Mouse (Mus musculus) kidney, embryonic 14.5 days (tissue): ENCODE results near the gene Nmt2. TPM values are rescaled to one million over a fixed set of nuclear protein-coding genes. Genes with fewer than 3 reads are reported as not detected.

Source experiments
- ATAC-seq: fragments of 200-750 bp; cut with Nextera tagmentation; 2 replicates; pipeline ENCODE4 v1.8.0; 2017; ENCODE audit warnings: moderate number of reproducible peaks, mild to moderate bottlenecking, moderate TSS enrichment, moderate library complexity; ENCODE audit not compliant: low FRiP score, low TSS enrichment
- H3K27ac ChIP-seq: fragments of 300-500 bp; sonication (generic); 2 replicates; pipeline ENCODE4 v1.5.1; 2014; ENCODE audit warnings: low read depth, mild to moderate bottlenecking, low read length, moderate library complexity, mixed read lengths
- H3K27me3 ChIP-seq: fragments of 300-500 bp; sonication (generic); 2 replicates; pipeline ENCODE4 v1.6.1; 2014; ENCODE audit warnings: mild to moderate bottlenecking, low read length; ENCODE audit not compliant: control insufficient read depth, insufficient read depth
- H3K36me3 ChIP-seq: fragments of 300-500 bp; sonication (generic); 2 replicates; pipeline ENCODE4 v1.6.1; 2014; ENCODE audit warnings: low read length, mixed read lengths; ENCODE audit not compliant: control insufficient read depth, insufficient read depth
- H3K4me1 ChIP-seq: fragments of 300-500 bp; sonication (generic); 2 replicates; pipeline ENCODE4 v1.6.1; 2014; ENCODE audit warnings: low read length, mixed read lengths; ENCODE audit not compliant: control insufficient read depth, insufficient read depth
- H3K4me2 ChIP-seq: fragments of 300-500 bp; sonication (generic); replicated peaks from 2 replicates; pipeline ENCODE4 v1.6.1; 2014; ENCODE audit warnings: low read depth, mild to moderate bottlenecking, low read length
- H3K4me3 ChIP-seq: fragments of 300-500 bp; sonication (generic); 2 replicates; pipeline ENCODE4 v1.5.1; 2014; ENCODE audit warnings: mild to moderate bottlenecking, low read length
- H3K9ac ChIP-seq: fragments of 300-500 bp; sonication (generic); 2 replicates; pipeline ENCODE4 v1.6.1; 2014; ENCODE audit warnings: low read depth, mild to moderate bottlenecking, low read length, moderate library complexity
- H3K9me3 ChIP-seq: fragments of 300-500 bp; sonication (generic); 2 replicates; pipeline ENCODE4 v1.6.1; 2016; ENCODE audit warnings: low read length; ENCODE audit not compliant: control insufficient read depth
- WGBS: fragments of 180-500 bp; shearing (Covaris S2); extraction: QIAGEN DNeasy Blood & Tissue Kit; methylation state at CpG from one replicate; pipeline ENCODE4 v1.1.7; 2014; 5-methylcytosine and 5-hydroxymethylcytosine counted together
- polyA plus RNA-seq: library from polyadenylated mRNA; unstranded; fragments of >200 nt; fragmentation: Nextera tagmentation; extraction: Ambion mirVana; gene quantifications from 2 replicates; pipeline ENCODE4 v1.2.1, GENCODE M21; 2014

Nmt2 gene
- polyA plus RNA-seq, 1 experiment from 2014 or later = 52.1 TPM

DNA sequence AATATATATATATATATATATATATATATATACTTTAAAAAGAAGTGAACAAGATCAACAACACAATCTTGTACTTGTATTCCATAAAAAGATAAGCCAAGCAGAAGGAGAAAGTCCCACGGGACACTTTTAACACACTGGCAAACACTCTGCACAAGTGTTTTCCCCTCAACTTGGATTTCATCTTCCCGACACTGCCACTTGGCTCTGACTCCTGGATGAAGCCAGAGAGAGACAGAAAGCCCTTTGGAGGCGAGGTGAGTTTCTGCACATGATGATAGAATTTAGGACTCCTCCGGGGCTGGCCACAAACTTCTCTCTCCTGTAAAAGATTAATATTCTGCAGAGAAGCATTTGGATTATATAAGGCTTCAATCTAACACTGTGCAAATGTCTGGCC, 2.7 kb upstream of the Nmt2 start:
- WGBS = 86% methylated on average over 4 of the region's 4 CpGs
- Histone ChIP-seq H3K4me3 (no peak overlapping the region), H3K9me3 (no peaks in the 10 kb centered on the region), H3K27me3 (no peaks in the 10 kb centered on the region), H3K36me3 (no peaks in the 10 kb centered on the region), H3K4me2 (no peak overlapping the region), H3K9ac (no peak overlapping the region), H3K4me1 (0 out of 2 replicates have a peak, but pooled peaks cover 4% of the 10 kb centered on the region), H3K27ac (no peak overlapping the region)
- no peak for ATAC-seq

DNA sequence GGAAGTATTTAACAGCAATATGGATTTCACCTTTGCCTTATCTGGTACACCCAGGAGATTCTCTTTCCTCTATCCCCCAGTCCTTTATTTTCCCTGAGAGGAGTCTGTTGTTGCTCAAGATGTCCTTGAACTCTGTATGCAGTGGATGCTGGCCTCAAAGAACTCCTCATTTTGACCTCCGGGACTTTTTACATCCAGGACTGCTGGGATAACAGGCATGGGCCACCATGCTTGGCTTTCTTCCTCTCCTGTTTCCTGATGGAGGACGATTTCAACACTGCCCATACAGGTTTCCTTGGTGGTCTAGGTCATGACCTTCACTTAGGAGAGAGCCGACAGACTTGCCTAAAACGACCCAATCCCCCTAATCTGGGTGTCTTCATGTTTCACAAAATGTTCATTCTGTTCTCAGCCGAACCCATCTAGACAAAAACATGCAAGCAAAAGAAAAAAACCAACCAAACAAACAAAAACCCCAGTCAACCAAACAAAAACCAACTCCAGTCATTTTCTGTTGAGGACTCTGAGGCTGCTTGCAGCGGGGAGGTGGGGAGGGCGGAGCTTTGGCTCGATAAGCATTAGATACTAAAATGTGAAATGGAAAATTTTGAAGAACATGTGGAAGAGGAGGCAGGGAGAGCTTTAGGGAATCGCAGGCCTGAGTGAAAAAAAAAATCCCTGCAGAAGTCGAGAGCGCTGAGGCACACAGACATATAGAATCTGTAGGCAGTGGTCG, 978 bp upstream of the Nmt2 start:
- H3K9ac ChIP-seq = peak overlapping the region; percentile 37
- H3K27ac ChIP-seq = peak overlapping the region; percentile 68; the same call in 1 of the 2 replicates
- 0 out of 2 replicates have a peak, but pooled peaks cover 4% of the 10 kb centered on the region for H3K4me1 ChIP-seq
- H3K27me3 ChIP-seq = no peaks in the 10 kb centered on the region
- 8% methylated on average over 12 of the region's 12 CpGs for WGBS
- no peaks in the 10 kb centered on the region for H3K9me3 ChIP-seq
- ATAC-seq = peak; percentile 0
- H3K36me3 ChIP-seq = no peaks in the 10 kb centered on the region
- H3K4me2 ChIP-seq = peak overlapping the region; percentile 44
- H3K4me3 ChIP-seq = peak overlapping the region; percentile 62

DNA sequence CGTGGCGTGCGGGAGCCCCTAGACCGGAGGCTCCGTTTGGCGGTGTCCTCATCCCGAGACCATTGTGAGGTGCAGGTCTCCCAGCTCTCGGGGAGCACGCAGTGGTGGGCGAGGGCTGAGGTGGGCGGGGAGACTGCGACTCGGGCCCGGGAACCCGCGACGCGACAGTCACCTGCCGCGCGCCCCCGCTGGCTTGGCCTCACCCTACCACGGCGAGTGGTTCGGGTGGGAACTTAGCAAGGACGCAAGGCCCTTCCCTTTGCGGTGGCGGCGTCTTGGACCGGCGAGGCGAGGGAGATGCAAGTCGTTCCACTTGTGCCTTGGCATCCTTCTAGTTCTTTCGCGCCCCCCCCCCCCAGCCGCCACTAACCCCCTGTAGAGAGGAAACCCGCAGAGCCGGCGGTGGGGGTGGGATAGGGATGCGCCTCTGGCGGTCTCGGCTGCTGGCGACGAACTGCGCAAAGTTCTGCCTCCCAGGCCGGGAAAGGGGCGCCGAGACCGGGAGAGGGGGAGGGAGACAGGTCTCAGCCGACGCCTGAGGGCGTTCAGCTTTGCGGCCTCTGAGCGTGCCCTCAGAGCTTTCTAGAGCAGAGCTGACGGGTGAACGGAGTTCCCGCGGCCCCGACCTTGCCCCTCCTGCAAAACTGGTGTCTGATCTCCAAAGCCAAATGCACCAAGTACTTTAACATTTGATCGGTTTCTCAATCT, 615 bp downstream of the Nmt2 start:
- Histone ChIP-seq H3K4me3 (peak overlapping the region; percentile 62), H3K9ac (peak overlapping the region; percentile 70), H3K27ac (peak overlapping the region; percentile 69), H3K4me2 (peak overlapping the region; percentile 73), H3K9me3 (no peaks in the 10 kb centered on the region), H3K4me1 (0 out of 2 replicates have a peak, but pooled peaks cover 4% of the 10 kb centered on the region), H3K27me3 (no peaks in the 10 kb centered on the region), H3K36me3 (no peaks in the 10 kb centered on the region)
- WGBS = under 1% methylated on average over 54 of the region's 60 CpGs
- peak; percentile 9 for ATAC-seq

DNA sequence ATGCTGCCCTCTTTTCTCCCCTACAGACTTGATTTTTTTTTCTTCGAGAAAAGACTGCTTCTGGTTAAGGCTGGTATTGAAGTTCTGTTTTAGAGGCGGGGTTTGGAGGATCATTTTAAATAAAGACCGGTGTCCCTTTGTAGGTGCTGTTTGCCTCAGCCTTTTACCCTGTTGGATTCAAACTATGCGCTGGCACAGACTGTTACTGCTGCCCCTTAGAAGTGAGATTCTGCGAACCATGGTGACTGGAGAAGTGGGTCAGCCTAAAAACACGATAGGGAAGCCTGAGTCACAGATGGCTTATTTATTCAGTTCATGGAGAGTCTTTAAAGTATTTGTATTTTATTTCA, 1.1 kb downstream of the Nmt2 start:
- 0 out of 2 replicates have a peak, but pooled peaks cover 4% of the 10 kb centered on the region for H3K4me1 ChIP-seq
- peak overlapping the region; percentile 70 for H3K9ac ChIP-seq
- H3K36me3 ChIP-seq = no peaks in the 10 kb centered on the region
- 4% methylated on average over 6 of the region's 6 CpGs for WGBS
- no peaks in the 10 kb centered on the region for H3K9me3 ChIP-seq
- no peaks in the 10 kb centered on the region for H3K27me3 ChIP-seq
- H3K27ac ChIP-seq = peak overlapping the region; percentile 69; the same call in 1 of the 2 replicates
- H3K4me2 ChIP-seq = peak overlapping the region; percentile 73
- ATAC-seq = no peak
- H3K4me3 ChIP-seq = peak overlapping the region; percentile 62

DNA sequence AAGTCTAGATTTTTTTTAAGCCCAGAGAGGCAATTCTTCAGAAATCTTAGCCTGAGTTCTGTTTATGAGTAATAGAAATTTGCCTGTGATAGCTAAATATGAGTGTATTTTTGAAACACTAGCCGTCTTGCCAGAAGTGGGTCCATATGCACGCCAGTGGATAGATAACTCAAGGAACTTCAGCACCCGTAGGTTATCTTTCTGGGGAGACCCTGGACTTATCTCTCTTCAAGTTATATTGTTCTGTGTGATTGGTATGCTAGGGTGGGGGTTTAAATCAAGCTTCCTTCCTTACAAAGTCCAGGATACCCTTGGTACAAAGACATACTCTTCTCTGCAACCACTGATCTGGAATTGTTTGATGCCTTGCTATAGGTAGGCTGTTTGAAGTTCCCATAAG, 1.7 kb downstream of the Nmt2 start:
- Histone ChIP-seq H3K4me3 (no peak overlapping the region; the same call in 1 of the 2 replicates), H3K9me3 (no peaks in the 10 kb centered on the region), H3K27ac (no peak overlapping the region), H3K27me3 (no peaks in the 10 kb centered on the region), H3K9ac (no peak overlapping the region), H3K4me1 (0 out of 2 replicates have a peak, but pooled peaks cover 4% of the 10 kb centered on the region), H3K4me2 (peak overlapping the region; percentile 73; the same call in 1 of the 2 replicates), H3K36me3 (no peaks in the 10 kb centered on the region)
- 71% methylated on average over 3 of the region's 3 CpGs for WGBS
- no peak for ATAC-seq

DNA sequence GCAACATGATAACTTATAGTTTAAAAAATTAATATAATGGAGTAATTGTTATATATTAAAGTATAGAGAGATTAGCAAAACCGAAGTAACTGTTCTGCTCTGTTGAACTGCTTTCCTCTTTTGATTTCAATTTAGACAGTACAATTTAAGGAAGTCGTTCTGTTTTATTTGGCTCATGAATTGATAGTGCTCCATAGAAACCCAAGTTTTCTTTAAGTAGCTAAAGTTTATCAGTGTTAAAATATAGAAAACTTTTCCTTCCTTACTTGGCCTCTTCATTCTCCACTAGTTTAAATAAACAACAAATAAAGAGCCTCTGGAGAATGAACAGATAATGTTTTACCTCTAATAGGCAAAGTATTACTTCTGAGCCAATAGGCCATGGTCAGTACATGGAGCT, 2.2 kb downstream of the Nmt2 start:
- no peak overlapping the region for H3K4me2 ChIP-seq
- H3K27ac ChIP-seq = no peak overlapping the region
- H3K9me3 ChIP-seq = no peaks in the 10 kb centered on the region
- no peaks in the 10 kb centered on the region for H3K27me3 ChIP-seq
- H3K4me1 ChIP-seq = 0 out of 2 replicates have a peak, but pooled peaks cover 4% of the 10 kb centered on the region
- H3K36me3 ChIP-seq = no peaks in the 10 kb centered on the region
- no peak overlapping the region for H3K9ac ChIP-seq
- 64% methylated on average over 2 of the region's 2 CpGs for WGBS
- ATAC-seq = no peak
- no peak overlapping the region for H3K4me3 ChIP-seq

DNA sequence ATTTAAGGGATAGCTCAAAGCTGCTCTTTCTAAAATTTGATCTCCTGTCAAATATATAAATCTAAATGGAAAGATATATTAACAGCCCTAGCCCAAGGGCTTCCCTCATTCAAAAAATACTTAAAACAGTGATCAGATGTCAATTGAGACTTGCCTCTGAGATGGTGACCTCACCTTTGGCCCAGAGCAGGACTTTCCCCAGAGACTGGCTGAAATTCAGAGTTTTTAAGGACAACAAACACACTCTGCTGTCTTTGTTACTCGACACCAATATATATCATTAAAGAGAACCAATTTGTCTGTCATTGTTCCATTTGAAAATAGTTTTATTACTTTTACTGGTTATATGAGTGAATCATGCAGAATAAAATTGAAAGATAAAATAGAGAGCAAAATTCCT, 5.6 kb downstream of the Nmt2 start:
- Histone ChIP-seq H3K4me1 (no peaks in the 10 kb centered on the region), H3K9ac (no peak overlapping the region), H3K36me3 (no peaks in the 10 kb centered on the region), H3K9me3 (no peaks in the 10 kb centered on the region), H3K27ac (no peak overlapping the region), H3K4me2 (no peak overlapping the region), H3K4me3 (no peak overlapping the region), H3K27me3 (no peaks in the 10 kb centered on the region)
- ATAC-seq = no peak
- 65% methylated on average over 1 of the region's 1 CpGs for WGBS

DNA sequence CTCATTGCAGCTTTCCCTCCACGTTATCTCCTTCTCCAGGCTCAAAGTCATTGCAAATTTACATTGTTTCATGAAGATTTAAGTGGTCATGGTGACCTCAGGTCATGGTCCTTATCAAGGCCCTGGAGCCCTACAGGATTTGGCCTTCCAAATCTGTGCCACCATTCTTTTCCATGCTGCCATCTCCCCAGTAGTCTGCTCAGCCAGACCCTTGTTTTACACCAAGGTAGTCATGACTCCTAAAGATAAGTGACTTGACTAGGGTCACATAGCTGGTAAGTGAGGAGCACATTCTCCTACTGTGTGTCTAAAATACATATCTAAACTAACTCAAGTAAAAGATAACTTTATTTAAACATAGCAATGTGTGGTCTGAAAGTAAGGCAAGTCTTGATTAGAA, 8.2 kb downstream of the Nmt2 start:
- Histone ChIP-seq H3K9ac (no peak overlapping the region), H3K27ac (no peak overlapping the region), H3K36me3 (no peaks in the 10 kb centered on the region), H3K27me3 (no peaks in the 10 kb centered on the region), H3K9me3 (no peaks in the 10 kb centered on the region), H3K4me1 (no peaks in the 10 kb centered on the region), H3K4me3 (no peak overlapping the region), H3K4me2 (no peak overlapping the region)
- WGBS = 89% methylated on average over 1 of the region's 1 CpGs
- ATAC-seq = no peak

DNA sequence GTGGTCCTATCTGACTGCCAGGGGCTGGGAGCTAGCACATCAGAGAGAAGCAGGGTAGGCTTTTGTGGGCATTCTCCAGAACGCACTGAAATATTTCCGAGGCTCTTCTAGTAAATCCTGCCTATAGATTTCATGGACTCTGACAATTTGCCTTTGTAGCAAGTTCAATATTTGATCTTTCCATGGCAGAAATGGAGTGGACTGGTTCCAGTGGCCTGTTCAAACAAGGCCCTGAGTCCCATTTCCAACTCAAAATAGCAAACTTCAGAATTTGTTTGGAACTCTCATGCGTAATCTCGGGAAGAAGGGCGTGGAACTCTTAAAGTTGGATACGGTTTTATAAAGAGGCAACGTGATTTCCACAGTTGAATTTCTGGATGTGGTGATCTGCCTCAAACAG, 11.8 kb downstream of the Nmt2 start:
- H3K36me3 ChIP-seq = no peaks in the 10 kb centered on the region
- no peak for ATAC-seq
- 91% methylated on average over 7 of the region's 7 CpGs for WGBS
- H3K9ac ChIP-seq = no peak overlapping the region
- H3K27me3 ChIP-seq = no peaks in the 10 kb centered on the region
- no peaks in the 10 kb centered on the region for H3K4me1 ChIP-seq
- H3K4me3 ChIP-seq = no peak overlapping the region
- H3K9me3 ChIP-seq = no peaks in the 10 kb centered on the region
- H3K4me2 ChIP-seq = no peak overlapping the region
- no peak overlapping the region for H3K27ac ChIP-seq
